Mouse (Mus musculus) embryonic facial prominence, embryonic 13.5 days (tissue): ENCODE measurements around the gene Pld2. TPM values are rescaled to one million over a fixed set of nuclear protein-coding genes. Genes with fewer than 3 reads are reported as not detected.
"Not testable (repeated sequence)": the region's sequence is repeated elsewhere in the genome, so short reads cannot be mapped to it uniquely, and the experiment has no call there.

Source experiments
- ATAC-seq: fragments of 200-750 bp; cut with Nextera tagmentation; 2 replicates; pipeline ENCODE4 v1.8.0; 2017; ENCODE audit warnings: low read depth; ENCODE audit not compliant: insufficient number of reproducible peaks, insufficient read depth, low FRiP score, low TSS enrichment
- H3K27ac ChIP-seq: fragments of 300-500 bp; sonication (generic); 2 replicates; pipeline ENCODE4 v1.5.1; 2015; ENCODE audit warnings: moderate library complexity, mild to moderate bottlenecking, inconsistent platforms
- H3K27me3 ChIP-seq: fragments of 300-500 bp; sonication (generic); 2 replicates; pipeline ENCODE4 v1.6.1; 2015; ENCODE audit warnings: mild to moderate bottlenecking, inconsistent platforms
- H3K36me3 ChIP-seq: fragments of 300-500 bp; sonication (generic); 2 replicates; pipeline ENCODE4 v1.6.1; 2015; ENCODE audit warnings: mild to moderate bottlenecking, inconsistent platforms
- H3K4me1 ChIP-seq: fragments of 300-500 bp; sonication (generic); 2 replicates; pipeline ENCODE4 v1.6.1; 2015; ENCODE audit warnings: inconsistent platforms
- H3K4me2 ChIP-seq: fragments of 300-500 bp; sonication (generic); 2 replicates; pipeline ENCODE4 v1.6.1; 2015; ENCODE audit warnings: moderate library complexity, mild to moderate bottlenecking, inconsistent platforms
- H3K4me3 ChIP-seq: fragments of 300-500 bp; sonication (generic); 2 replicates; pipeline ENCODE4 v1.5.1; 2015; ENCODE audit warnings: mild to moderate bottlenecking, inconsistent platforms
- H3K9ac ChIP-seq: fragments of 300-500 bp; sonication (generic); 2 replicates; pipeline ENCODE4 v1.6.1; 2015; ENCODE audit warnings: mild to moderate bottlenecking, inconsistent platforms
- H3K9me3 ChIP-seq: fragments of 300-500 bp; sonication (generic); 2 replicates; pipeline ENCODE4 v1.6.1; 2016; ENCODE audit warnings: inconsistent platforms
- WGBS: fragments of 180-500 bp; shearing (Covaris S2); methylation state at CpG from one replicate; pipeline ENCODE4 v1.1.7; 2015; ENCODE audit warnings: mixed read lengths; 5-methylcytosine and 5-hydroxymethylcytosine counted together
- polyA plus RNA-seq: library from polyadenylated mRNA; unstranded; fragments of >200 nt; fragmentation: Nextera tagmentation; extraction: Ambion mirVana; gene quantifications from 2 replicates; pipeline ENCODE4 v1.2.1, GENCODE M21; 2015

Gene Pld2
- polyA plus RNA-seq, 1 experiment from 2014 or later = 5.3 TPM

GRCm38 (mm10) chr11:70512709-70513342 is 27.0 kb upstream of the Pld2 start:
- Histone ChIP-seq H3K36me3 (no peaks in the 10 kb centered on the region), H3K27ac (no peak overlapping the region), H3K27me3 (no peaks in the 10 kb centered on the region; the same call in 1 of the 2 replicates), H3K4me3 (no peak overlapping the region), H3K4me2 (no peak overlapping the region), H3K9ac (no peak overlapping the region), H3K4me1 (peaks cover 4% of the 10 kb centered on the region), H3K9me3 (no peaks in the 10 kb centered on the region)
- 64% methylated on average over 7 of the region's 7 CpGs for WGBS
- ATAC-seq = no peak

DNA sequence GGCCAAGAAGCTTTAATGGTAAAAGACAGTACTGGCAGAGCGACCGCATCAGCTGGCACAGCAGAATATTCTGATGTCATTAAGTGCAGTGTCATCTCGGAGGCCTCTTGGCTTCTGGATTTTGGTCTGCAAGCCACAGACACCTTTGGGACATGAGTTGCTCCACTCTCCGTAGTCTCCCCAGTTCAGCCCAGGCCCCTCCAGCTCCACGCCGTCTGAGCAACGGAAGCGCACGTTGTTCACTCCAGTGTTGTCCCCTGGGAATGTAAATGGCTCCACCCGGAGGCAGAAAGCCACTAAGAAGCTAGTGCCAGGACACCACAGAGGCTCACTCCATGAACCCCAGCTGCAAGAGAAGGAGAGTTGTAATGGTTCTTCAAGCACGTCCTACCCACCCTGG is 26.3 kb upstream of the Pld2 start:
- H3K27ac ChIP-seq = no peak overlapping the region; the same call in 1 of the 2 replicates
- no peaks in the 10 kb centered on the region for H3K9me3 ChIP-seq
- H3K4me3 ChIP-seq = no peak overlapping the region
- H3K9ac ChIP-seq = no peak overlapping the region
- WGBS = 52% methylated on average over 11 of the region's 11 CpGs
- H3K4me1 ChIP-seq = peaks cover 4% of the 10 kb centered on the region
- no peak for ATAC-seq
- H3K4me2 ChIP-seq = no peak overlapping the region
- H3K36me3 ChIP-seq = no peaks in the 10 kb centered on the region
- no peaks in the 10 kb centered on the region; the same call in 1 of the 2 replicates for H3K27me3 ChIP-seq

GRCm38 (mm10) chr11:70514288-70514687 is 25.6 kb upstream of the Pld2 start, which contains the start of gene Vmo1:
Gene Vmo1, minus strand, starts transcription at chr11:70514616.
- no peaks in the 10 kb centered on the region for H3K9me3 ChIP-seq
- no peak within 1 kb of the TSS for H3K4me3 ChIP-seq
- no peak within 1 kb of the TSS; the same call in 1 of the 2 replicates for H3K27ac ChIP-seq
- no peaks in the 10 kb centered on the region for H3K36me3 ChIP-seq
- no peak within 1 kb of the TSS for H3K4me2 ChIP-seq
- no peak for ATAC-seq
- H3K4me1 ChIP-seq = peaks cover 4% of the 10 kb centered on the region
- WGBS = 85% methylated on average over 7 of the region's 7 CpGs
- H3K27me3 ChIP-seq = no peaks in the 10 kb centered on the region; the same call in 1 of the 2 replicates
- H3K9ac ChIP-seq = 0 out of 2 replicates have a peak within 1 kb of the TSS, but pooled peaks have one; percentile 6

DNA sequence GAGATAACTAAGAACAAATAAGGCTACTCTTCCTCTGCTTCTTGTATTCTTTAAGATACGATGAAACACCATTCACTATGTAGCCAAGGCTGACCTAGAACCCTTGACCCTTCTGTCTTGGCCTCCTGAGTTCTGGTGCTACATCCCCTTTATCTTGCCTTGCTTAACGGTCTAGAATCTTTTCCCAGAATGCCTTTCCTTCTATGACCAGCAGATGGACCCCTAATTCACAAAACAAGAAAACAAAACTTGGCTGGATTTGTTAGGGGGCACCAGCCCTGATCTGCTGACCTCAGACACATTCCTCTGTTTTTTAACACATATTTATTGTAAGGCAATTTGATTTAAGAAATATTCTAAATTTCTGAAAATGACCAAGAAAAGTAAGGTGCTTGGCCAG is 23.5 kb upstream of the Pld2 start:
- ATAC-seq = no peak
- WGBS = 18% methylated on average over 2 of the region's 2 CpGs
- peaks cover 13% of the 10 kb centered on the region for H3K4me1 ChIP-seq
- no peak overlapping the region for H3K27ac ChIP-seq
- peaks cover 13% of the 10 kb centered on the region for H3K27me3 ChIP-seq
- no peak overlapping the region for H3K4me3 ChIP-seq
- H3K4me2 ChIP-seq = no peak overlapping the region
- no peak overlapping the region for H3K9ac ChIP-seq
- no peaks in the 10 kb centered on the region for H3K9me3 ChIP-seq
- H3K36me3 ChIP-seq = no peaks in the 10 kb centered on the region

GRCm38 (mm10) chr11:70518436-70518835 is 21.4 kb upstream of the Pld2 start:
- Histone ChIP-seq H3K9ac (no peak overlapping the region), H3K4me1 (peaks cover 13% of the 10 kb centered on the region), H3K27me3 (peaks cover 13% of the 10 kb centered on the region), H3K27ac (no peak overlapping the region), H3K4me3 (no peak overlapping the region), H3K36me3 (no peaks in the 10 kb centered on the region), H3K4me2 (no peak overlapping the region), H3K9me3 (no peaks in the 10 kb centered on the region)
- no peak for ATAC-seq
- WGBS = 52% methylated on average over 1 of the region's 1 CpGs

GRCm38 (mm10) chr11:70518923-70519322 is 20.9 kb upstream of the Pld2 start, which contains the start of gene Gltpd2:
Gene Gltpd2, plus strand, starts transcription at chr11:70519196.
- no peak for ATAC-seq
- WGBS = 78% methylated on average over 10 of the region's 10 CpGs
- Histone ChIP-seq H3K27me3 (peaks cover 13% of the 10 kb centered on the region), H3K9ac (peak within 1 kb of the TSS; percentile 75), H3K27ac (no peak within 1 kb of the TSS), H3K36me3 (no peaks in the 10 kb centered on the region), H3K4me2 (peak within 1 kb of the TSS; percentile 60), H3K9me3 (no peaks in the 10 kb centered on the region), H3K4me1 (peaks cover 13% of the 10 kb centered on the region), H3K4me3 (peak within 1 kb of the TSS; percentile 40)

- ATAC-seq = no peak
- peaks cover 13% of the 10 kb centered on the region for H3K4me1 ChIP-seq
- WGBS = 8% methylated on average over 41 of the region's 41 CpGs
- H3K4me2 ChIP-seq = peak overlapping the region; percentile 60
- H3K36me3 ChIP-seq = no peaks in the 10 kb centered on the region
- peak overlapping the region; percentile 4; the same call in 1 of the 2 replicates for H3K27ac ChIP-seq
- H3K27me3 ChIP-seq = peaks cover 13% of the 10 kb centered on the region
- peak overlapping the region; percentile 40 for H3K4me3 ChIP-seq
- H3K9ac ChIP-seq = peak overlapping the region; percentile 75
- H3K9me3 ChIP-seq = no peaks in the 10 kb centered on the region
Observed at GRCm38 (mm10) chr11:70520178-70520769, 19.6 kb upstream of the Pld2 start.

- not testable (repeated sequence) for H3K27ac ChIP-seq, H3K9me3 ChIP-seq, ATAC-seq, H3K4me2 ChIP-seq, H3K4me3 ChIP-seq, H3K9ac ChIP-seq
- Histone ChIP-seq H3K36me3 (peaks cover 25% of the 10 kb centered on the region), H3K27me3 (peaks cover 13% of the 10 kb centered on the region), H3K4me1 (peaks cover 23% of the 10 kb centered on the region)
- WGBS = 86% methylated on average over 8 of the region's 8 CpGs
Observed at GRCm38 (mm10) chr11:70523306-70523989, 16.4 kb upstream of the Pld2 start.

DNA sequence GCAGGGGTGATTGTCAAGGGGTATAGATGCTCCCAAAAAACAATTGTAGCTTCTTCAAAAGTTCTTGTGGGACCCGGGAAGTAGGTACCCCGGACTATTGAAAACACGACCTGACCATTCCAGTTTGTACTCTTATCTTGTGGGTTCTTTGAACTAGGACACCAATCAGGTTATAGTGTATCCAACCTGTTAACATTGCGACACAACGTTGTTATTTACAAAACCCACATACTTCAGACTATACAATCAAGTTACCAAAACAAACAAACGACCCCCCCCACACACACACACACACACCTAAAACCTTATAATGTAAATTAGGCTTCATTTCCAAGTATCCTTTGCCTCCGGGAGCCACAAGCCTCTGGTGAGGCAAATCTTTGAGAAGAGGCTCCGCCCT is 15.1 kb upstream of the Pld2 start:
- H3K9ac ChIP-seq = peak overlapping the region; percentile 59
- WGBS = 5% methylated on average over 8 of the region's 8 CpGs
- no peak for ATAC-seq

GRCm38 (mm10) chr11:70525184-70525678 is 14.6 kb upstream of the Pld2 start, which contains the start of gene Psmb6:
Gene Psmb6, plus strand, starts transcription at chr11:70525367.
- H3K27ac ChIP-seq = no peak within 1 kb of the TSS; the same call in 1 of the 2 replicates

More for the DNA sequence above, 15.1 kb upstream of the Pld2 start:
- Histone ChIP-seq H3K36me3 (peaks cover 33% of the 10 kb centered on the region), H3K4me1 (peaks cover 20% of the 10 kb centered on the region), H3K4me2 (peak overlapping the region; percentile 56), H3K27me3 (peaks cover 9% of the 10 kb centered on the region), H3K9me3 (no peaks in the 10 kb centered on the region), H3K27ac (no peak overlapping the region), H3K4me3 (peak overlapping the region; percentile 70)

GRCm38 (mm10) chr11:70525726-70526125 is 14.1 kb upstream of the Pld2 start:
- Histone ChIP-seq H3K27me3 (peaks cover 1% of the 10 kb centered on the region), H3K27ac (no peak overlapping the region; the same call in 1 of the 2 replicates), H3K4me1 (peaks cover 10% of the 10 kb centered on the region), H3K9me3 (no peaks in the 10 kb centered on the region), H3K4me3 (peak overlapping the region; percentile 70), H3K9ac (peak overlapping the region; percentile 78), H3K4me2 (peak overlapping the region; percentile 80), H3K36me3 (peaks cover 33% of the 10 kb centered on the region)
- WGBS = under 1% methylated on average over 12 of the region's 12 CpGs
- no peak for ATAC-seq

More at GRCm38 (mm10) chr11:70525184-70525678, 14.6 kb upstream of the Pld2 start, which contains the start of gene Psmb6:
- Histone ChIP-seq H3K36me3 (peaks cover 33% of the 10 kb centered on the region), H3K4me2 (peak within 1 kb of the TSS; percentile 80), H3K4me3 (peak within 1 kb of the TSS; percentile 70), H3K9me3 (no peaks in the 10 kb centered on the region), H3K27me3 (peaks cover 5% of the 10 kb centered on the region), H3K4me1 (peaks cover 15% of the 10 kb centered on the region), H3K9ac (peak within 1 kb of the TSS; percentile 78)
- ATAC-seq = peak; percentile 91
- under 1% methylated on average over 25 of the region's 26 CpGs for WGBS
